Mouse (Mus musculus): Measurements from ENCODE around the gene Amdhd2.
"Not testable (repeated sequence)": the region's sequence is repeated elsewhere in the genome, so short reads cannot be mapped to it uniquely, and the experiment has no call there.

Gene Amdhd2

DNA sequence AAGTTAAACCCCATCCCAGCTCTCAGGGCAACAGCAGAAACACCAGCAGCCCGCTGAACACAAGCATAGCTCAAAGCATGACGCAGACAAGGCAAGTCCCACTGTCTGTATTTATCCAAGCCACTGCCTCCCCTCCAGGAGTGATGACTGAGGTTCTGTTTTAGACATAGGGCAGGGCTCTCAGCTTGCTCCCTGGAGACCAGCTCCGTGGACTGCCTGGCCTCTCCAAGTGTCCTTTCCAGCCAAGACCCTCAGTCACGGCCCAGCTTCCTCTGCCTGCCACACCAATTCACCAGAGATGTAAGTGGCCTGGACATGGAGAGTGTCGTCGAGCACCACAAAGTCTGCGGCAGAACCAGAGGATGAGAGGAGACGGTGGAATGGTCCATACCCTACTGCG is 7.8 kb downstream of the Amdhd2 start:
- no peak for DNase-seq

DNA sequence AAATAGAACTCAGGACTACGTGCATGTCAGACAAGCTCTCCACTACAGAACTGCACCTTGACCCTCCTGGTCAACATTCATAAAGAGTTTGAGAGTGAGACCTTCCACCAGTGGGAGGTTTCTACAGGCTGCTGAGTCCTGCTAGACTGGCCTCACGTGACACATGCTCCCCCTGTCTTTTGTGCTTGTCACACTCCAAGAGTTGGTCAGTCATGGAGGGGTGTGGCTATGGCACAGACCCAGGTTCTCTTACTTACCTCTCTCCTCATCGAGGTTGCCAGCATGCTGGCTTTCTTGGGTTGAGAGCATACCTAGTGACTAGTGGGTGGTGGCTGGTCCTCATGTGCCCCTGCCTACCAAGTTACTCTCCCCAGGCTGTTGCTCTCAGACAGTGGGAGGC is 9.1 kb downstream of the Amdhd2 start:
- DNase-seq = no peak

DNA sequence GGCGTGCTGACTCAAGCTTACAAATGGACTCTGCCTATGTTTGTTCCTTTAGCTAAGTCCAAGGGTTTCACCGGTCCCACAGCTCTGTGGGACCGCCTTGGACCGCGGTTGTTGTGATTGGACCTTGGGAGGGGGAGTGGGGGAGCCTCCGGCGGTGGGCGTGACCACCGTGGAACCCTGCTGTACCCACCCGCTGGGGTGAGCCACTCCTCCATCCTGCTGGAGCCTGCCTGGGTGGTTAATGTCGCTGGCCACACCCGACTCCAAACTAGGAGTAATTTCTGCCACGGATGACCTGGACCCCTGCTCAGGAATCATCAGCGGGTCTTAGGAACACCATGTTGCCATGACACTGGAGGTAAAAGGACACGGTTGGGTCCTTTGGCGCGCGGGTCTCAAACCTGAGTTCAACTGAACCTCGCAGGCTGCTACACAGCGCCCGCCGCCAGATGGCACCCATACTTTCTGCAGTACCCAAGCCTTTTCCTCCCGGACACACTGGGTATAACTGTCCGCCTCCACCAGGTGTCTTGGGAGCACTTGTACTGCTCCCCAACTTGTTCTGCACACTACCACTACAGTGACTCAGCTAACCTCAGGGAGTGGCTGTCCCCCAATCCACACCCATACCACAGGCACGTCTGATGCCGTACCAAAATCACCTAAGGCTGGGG is 11.5 kb downstream of the Amdhd2 start:
- peak; percentile 80 for DNase-seq

DNA sequence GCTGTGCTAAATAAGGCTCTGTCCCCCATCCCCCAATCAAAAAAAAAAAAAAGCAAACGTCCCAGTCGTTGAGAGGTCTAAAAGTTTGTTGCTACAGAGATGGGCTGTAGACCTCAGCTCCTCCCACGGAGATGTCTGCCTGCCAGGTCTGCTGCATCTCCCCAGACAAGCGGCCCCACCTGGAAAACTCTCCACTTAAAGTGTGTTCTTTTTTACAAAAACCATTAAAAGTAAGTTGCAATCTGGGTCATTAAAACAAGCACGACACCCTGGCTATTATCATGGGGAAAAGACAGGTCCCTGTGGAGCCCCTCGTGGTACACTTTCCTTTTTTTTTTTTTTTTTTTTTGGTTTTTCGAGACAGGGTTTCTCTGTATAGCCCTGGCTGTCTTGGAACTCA is 12.2 kb downstream of the Amdhd2 start:
- DNase-seq = no peak

DNA sequence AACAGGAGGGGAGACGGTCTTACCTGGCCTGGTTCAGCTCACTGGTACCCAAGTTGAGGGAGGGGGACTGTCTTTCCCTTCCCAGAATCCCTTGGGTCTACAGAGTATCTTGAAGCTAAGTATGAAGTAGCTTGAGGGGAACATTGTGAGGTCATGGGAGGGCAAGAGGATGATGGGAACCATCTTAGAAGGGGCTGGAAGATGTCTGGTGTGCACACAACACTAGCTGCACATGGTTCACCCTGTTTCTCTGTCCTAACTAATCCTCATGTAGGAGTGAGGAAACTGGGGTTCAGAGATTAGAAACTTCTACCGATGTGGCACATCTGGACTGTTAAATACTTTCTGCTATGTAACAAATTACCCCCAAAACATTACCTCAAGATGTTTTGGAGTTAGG is 12.7 kb downstream of the Amdhd2 start, which contains the start of gene Pdpk1:
Gene Pdpk1 (minus strand): TSS at position 101 of the 400 bp plus-strand sequence.
- no peak for DNase-seq

DNA sequence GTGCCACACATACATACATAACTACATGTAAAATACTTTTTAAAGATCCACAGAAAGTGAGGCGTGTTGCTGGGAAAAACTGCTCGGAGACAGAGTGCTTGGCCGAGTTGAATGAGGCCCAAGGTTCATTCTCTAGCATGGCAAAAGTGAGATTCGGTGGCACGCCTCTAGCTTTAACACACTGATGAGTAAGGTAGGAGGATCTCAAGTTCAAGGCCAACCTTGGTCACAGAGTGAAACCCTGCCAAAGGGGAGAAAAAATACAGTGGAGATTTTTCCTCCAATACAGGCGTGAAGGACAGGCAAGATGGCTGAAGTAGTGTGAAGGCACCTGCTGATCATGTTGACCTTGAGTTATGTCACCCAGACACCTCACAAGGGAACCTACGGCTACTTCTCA is 14.1 kb downstream of the Amdhd2 start:
- no peak for DNase-seq

DNA sequence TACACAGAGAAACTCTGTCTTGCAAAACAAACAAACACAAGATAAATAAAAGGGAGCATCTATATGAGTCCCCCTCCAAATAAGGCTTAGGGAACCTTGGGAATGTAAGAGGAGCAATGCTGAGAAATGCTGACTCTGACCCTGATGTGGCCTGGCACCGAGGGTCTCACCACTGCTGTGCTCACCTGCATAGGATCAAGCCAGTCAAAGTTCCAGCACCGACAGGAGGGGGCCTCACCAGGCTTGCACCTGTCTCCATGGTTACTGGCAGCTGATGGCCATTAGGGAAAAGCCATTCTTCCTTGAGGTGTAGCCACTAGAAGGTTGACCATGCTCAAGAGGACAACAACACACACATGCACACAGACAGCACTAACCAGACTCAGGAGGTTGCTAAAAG is 20.7 kb downstream of the Amdhd2 start:
- no peak for DNase-seq

DNA sequence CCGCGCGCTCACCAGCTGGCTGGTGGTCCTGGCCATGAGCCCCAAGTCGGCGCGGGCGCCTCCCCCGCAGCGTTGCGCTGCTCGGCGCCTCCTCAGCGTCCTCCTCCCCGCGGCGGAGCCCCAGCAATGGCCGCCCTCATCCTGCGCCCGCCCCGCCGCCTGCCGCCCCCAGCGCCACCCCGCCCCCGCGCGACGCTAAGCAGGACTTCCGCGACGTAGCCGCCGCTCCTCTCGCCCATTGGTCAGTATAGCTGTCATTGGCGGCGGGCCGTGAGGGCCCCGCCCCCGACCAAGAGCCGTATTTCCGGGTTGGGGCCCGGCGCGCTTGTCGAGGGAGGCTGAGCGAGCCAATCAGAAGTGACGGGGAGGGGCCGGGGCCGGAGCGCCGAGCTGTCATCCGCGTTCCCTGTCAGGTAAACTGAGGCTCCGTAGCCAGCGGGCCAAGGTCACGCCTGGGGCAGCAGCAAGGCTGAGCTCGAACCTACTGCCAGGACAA is 22.1 kb downstream of the Amdhd2 start:
- DNase-seq = peak; percentile 96

DNA sequence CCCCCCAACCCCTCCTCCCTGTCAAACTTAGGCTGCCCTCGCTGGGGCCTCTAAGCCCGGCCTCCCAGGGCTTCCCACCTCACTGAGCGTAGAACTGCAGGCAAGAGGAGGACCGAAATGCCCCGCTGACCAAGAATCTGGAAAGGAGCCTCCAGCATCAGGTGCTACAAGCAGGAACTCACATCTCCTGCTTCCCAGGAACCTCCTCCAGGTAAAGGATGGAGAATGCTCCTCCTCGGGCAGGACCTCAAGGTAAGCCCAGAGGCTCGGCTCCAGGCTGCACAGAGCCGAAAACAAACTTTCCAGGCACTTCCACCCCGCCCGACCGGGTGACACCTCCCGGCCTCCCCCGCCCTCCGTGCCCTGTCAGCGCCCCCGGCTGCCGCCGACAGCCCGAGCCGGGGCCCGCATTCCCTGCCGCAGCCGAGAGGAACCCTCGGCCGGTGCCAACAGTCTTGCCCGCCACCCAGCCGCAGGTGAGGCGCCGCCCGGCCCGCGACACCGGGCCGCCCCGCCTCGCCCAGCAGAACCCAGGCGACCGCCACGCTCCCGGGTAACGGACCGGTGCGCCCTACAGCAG is 22.6 kb downstream of the Amdhd2 start:
- no peak for DNase-seq

DNA sequence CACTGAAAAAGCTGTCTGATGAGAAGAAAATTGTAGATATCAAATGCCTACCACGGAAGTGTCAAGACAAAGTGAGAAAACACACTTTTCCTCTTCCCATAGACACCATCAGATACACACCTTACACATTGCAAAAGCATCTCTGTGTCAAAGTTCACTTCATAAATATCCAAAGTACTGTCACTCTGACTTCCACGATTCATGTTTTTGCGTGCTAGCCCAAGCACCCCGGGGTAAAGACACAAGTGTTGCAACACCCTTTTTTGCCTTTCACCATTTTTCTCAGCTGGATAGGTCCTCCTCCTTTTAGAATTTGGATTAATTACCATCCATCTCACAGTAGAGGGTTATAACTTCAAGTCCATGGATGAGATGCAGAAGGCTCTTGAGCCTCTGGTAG is 23.6 kb downstream of the Amdhd2 start:
- DNase-seq = no peak

DNA sequence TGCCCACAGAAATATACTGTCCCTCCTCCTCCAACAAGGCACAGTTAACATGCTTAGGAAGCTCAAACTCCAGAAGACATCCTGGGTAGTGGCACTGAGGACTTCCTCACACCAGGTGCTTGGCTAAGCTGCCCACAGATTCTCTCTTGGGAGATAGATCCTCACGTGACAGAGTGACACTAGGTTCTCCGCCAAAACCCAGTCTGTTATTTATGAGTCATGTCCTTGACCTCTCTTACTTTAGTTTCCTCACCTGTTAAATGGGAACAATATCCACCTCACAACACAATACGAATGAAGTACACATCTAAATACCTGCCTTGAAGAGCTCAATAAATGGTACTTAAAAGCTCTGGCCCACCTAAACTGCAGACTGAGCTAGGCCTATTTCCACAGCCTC is 24.3 kb downstream of the Amdhd2 start:
- no peak for DNase-seq

DNA sequence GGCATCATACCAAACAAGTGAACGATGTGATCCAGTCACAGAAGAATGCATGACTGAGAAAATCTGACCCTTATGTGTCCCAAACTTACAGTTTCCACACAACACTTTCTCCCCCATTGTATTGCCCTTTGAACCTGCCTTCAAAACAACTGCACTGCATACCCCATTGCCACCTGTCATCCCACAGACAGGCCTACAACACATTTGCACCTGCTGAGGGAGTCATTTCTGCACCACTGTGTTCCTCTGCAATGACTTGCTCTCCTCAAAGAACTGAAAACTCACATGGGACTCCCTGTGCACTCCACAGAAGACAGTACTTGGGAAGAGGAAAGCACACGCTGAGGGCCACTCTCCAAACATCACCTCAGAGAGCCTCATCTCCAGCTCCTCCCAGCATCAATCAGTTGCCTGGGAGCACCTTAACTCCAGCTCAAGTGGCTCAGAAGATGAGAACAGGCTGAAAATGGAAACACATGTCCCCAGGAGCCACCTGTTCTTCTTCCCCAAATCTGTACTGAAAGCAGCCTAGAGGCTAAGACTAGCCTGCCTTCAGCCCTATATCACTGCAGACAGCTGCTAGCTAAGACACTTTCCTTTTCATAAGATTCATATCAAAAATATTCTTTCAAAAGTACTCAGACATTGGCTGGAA is 26.2 kb downstream of the Amdhd2 start:
- DNase-seq = no peak

DNA sequence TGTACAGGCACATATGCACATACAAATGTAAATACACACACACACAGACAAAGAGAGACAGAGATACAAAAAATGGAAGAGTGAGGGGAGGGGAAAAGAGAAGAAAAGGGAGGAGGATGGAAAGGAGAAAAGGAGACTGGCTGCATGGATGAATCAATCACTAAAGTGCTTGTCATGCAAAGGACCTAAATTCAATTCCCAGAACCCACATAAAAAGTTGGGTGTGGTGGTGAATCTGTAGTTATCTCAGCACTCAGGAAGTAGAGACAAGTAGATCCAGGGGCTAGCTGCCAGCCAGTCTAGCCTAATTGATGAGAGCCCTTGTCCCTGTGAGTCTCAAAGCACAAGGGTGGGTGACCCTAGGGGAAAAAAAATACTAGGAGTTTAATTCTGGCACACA is 29.5 kb downstream of the Amdhd2 start:
- no peak for DNase-seq

DNA sequence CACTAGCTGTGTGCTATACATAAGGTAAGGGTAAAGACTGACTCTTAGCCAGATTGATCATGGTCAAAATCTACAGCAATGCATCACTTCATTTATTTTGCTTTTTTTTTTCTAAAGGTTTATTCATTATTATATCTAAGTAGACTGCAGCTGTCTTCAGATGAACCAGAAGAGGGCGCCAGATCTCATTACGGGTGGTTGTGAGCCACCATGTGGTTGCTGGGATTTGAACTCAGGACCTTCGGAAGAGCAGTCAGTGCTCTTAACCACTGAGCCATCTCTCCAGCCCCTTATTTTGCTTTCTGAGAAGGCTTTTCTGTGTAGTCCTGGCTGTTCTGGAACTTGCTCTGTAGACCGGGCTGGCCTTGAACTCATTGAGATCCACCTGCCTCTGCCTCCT is 30.6 kb downstream of the Amdhd2 start:
- DNase-seq = not testable (repeated sequence)

DNA sequence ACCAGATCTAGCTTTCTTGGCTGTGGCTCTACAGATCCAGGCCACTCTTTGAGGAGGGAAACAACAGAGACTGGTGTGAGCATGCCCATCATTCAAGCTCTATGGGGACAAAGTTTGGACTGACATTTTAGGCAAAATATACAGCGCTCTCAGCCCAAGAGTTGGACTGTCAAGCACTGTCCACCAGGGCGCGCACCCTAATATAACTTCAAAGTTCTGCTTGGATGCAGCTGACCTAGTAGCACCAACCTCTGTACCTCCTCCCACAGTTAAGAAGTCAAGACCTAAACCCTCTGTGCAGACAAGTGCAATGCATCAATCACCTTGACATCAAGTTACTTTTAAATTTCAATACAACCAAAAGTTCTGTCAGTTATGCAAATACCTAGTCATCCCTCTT is 32.0 kb downstream of the Amdhd2 start:
- DNase-seq = no peak

DNA sequence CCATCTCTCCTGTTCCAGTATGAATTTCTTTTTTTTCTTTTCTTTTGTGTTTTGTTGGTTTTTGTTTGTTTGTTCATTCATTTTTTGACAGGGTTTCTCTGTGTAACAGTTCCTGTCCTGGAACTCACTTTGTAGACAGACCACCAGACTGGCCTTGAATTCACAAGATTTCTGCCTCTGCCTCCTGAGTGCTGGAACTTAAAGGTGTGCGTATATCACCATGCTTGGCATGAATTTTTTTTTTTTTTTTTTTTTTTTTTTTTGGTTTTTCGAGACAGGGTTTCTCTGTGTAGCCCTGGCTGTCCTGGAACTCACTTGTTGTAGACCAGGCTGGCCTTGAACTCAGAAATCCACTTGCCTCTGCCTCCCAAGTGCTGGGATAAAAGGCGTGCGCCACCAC is 34.3 kb downstream of the Amdhd2 start:
- not testable (repeated sequence) for DNase-seq

DNA sequence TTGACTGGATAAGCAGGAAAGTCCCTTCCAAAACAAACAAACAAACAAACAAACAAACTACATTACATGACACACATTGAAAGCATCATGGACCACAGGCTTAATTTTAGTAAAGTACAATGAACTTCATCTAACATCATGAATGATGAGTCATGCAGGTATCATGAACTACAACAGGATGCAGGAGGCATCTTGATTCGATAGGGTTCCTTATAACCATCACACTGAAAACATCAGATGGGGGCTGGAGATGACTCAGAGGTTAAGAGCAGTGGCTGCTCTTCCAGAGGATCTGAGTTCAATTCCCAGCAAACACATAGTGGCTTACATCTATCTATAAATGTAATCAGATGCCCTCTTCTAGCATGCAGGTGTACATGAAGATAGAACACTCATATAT is 36.0 kb downstream of the Amdhd2 start:
- no peak for DNase-seq

DNA sequence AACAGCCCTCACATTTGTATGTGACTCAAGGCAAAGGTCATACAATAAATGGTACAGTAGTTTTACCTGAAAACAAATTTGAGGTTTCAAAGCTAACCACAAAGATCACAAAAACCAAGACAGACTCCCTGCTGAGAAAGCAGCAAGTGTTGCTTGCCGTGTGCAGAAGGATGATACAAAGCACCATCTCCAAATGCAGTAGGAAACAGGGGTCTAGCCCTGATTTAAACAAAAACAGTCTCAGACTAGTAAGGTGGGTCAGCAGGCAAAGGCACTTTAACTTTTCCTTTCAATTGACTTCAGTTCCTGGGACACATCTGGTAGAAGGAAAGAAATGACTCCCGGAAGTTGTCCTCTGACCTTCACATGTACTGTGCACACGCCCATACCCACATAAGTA is 36.8 kb downstream of the Amdhd2 start:
- DNase-seq = no peak

DNA sequence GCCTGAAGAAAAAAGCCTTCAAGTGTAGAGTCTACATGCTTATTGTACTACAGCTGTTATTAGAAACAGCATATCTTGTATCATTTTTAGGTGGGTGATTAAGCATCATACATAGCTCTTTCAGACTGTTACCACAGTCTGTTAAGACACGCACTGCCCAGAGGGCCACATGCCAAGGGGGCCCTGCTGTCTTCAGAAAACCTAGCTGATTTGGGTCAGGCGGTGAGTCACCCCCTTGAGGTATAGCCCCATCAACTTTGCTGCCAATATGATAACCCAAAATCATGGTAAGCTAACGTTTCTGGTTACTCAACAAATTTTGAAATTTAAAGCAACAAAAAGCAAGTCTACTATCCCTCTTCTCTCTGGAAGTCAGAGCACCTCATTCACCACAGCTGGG is 44.1 kb downstream of the Amdhd2 start:
- DNase-seq = no peak

DNA sequence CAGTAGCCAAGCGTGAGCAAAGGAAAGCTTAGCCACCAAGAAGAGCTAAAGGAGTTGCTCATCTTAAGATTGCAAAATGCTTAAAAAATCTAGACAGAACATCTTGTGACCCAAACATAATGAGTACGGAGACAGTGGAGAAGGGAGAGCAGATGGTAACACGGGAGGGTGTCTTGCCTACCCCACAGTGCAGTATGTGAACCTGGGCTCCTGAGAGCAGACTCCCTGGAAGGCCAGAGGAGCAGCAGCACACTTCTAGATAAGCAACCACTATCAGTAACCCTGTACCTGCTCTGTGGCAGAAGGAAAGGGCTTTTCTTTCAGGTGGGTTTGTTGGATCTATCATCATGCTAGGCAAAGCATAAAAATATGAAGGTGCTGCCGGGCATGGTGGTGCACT is 50.5 kb downstream of the Amdhd2 start:
- no peak for DNase-seq

DNA sequence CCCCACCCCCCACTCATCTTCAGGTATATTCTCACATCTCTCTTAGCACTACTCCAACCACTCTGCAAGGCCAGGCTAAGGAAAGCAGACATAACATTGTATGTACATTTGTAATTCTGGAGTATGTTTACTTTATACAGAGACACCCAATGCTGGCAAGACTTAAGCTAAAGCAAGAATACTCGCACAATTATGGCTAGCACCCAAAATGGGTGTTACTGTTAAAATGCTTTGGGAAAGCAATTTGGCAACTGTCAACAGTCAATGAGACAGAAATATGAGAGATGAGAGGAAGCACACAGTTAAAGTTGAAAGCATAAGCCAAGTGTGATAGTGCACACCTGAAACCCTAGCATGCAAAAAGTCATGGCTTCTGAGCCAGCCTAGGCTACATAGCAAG is 52.3 kb downstream of the Amdhd2 start:
- no peak for DNase-seq

DNA sequence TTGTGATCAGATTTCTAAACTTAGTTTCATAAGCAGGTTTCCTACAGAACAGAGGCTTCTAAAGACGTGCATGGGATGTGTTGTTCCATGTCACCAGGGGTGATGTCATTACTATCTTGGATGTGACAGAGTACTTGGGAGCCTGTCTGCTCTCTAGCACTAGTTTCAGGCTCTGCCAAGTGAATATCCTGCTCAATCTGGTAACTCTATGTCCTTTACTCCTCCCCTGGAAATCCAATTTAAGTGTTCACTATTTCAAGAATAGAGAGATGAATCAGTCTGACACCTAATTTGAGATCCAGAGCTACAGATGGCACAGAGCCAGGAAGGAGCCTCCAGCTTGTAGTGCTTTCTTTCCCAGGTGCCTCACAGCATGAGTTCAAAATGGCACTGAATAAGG is 54.7 kb downstream of the Amdhd2 start:
- DNase-seq = peak; percentile 42
